Mouse (Mus musculus) G1E (cell line): ENCODE data around the gene Zcchc2.

ENCODE experiments used
- CTCF ChIP-seq: IDR thresholded peaks from 2 replicates; pipeline ENCODE4 v1.5.1; 2012; ENCODE audit warnings: low read depth, low read length, inconsistent platforms, mixed read lengths
- GATA1 ChIP-seq: IDR thresholded peaks from 2 replicates; pipeline ENCODE4 v1.6.1; 2012; ENCODE audit warnings: borderline replicate concordance, low read length, inconsistent platforms, mixed read lengths
- POLR2AphosphoS5 ChIP-seq: IDR thresholded peaks from 2 replicates; pipeline ENCODE4 v1.6.1; 2012; ENCODE audit warnings: low read depth, low read length, inconsistent platforms; ENCODE audit not compliant: insufficient replicate concordance
- TAL1 ChIP-seq: conservative IDR thresholded peaks from 2 replicates; pipeline ENCODE4 v1.6.1; 2012; ENCODE audit warnings: low read depth, low read length, inconsistent platforms, mixed read lengths

- TF ChIP-seq CTCF (no peak), TAL1 (no peak), GATA1 (no peak), POLR2AphosphoS5 (no peak)
Observed at GRCm38 (mm10) chr1:105988171-105988570, 2.0 kb upstream of the Zcchc2 start.
